Mouse (Mus musculus) retina, postnatal 1 day (tissue): Measurements from ENCODE around the gene Slc13a3.
A peak's percentile ranks its signal among the peaks of the same experiment; 100 is the strongest.

Experiments used
- DNase-seq: peaks from one replicate; pipeline ENCODE4 v3.0.0-alpha.2; 2012

The Slc13a3 gene

GRCm38 (mm10) chr2:165407700-165408301 lies 65.2 kb downstream of the Slc13a3 start:
- peak; percentile 49 for DNase-seq

GRCm38 (mm10) chr2:165405351-165405750 lies 67.7 kb downstream of the Slc13a3 start:
- no peak for DNase-seq

GRCm38 (mm10) chr2:165404951-165405350 lies 68.1 kb downstream of the Slc13a3 start:
- DNase-seq = no peak

GRCm38 (mm10) chr2:165398164-165398785 lies 74.8 kb downstream of the Slc13a3 start:
- DNase-seq = no peak

GRCm38 (mm10) chr2:165397502-165398163 lies 75.4 kb downstream of the Slc13a3 start:
- peak; percentile 33 for DNase-seq

GRCm38 (mm10) chr2:165396831-165397501 lies 76.1 kb downstream of the Slc13a3 start:
- DNase-seq = peak; percentile 65

GRCm38 (mm10) chr2:165392156-165392555 lies 80.9 kb downstream of the Slc13a3 start:
- DNase-seq = no peak

GRCm38 (mm10) chr2:165391561-165391960 lies 81.5 kb downstream of the Slc13a3 start:
- peak; percentile 78 for DNase-seq

- no peak for DNase-seq
These were observed 83.6 kb downstream of the Slc13a3 start for GRCm38 (mm10) chr2:165389299-165389952.

GRCm38 (mm10) chr2:165387844-165388495 lies 85.1 kb downstream of the Slc13a3 start, which contains the start of gene Zfp334:
TSS of gene Zfp334 (minus strand) at chr2:165388259.
- DNase-seq = peak; percentile 97

GRCm38 (mm10) chr2:165387370-165387769 lies 85.7 kb downstream of the Slc13a3 start:
- DNase-seq = peak; percentile 34

GRCm38 (mm10) chr2:165380050-165380449 lies 93.0 kb downstream of the Slc13a3 start:
- DNase-seq = no peak

- no peak for DNase-seq
These were observed 97.0 kb downstream of the Slc13a3 start for GRCm38 (mm10) chr2:165376001-165376400.

- DNase-seq = no peak
These were observed 97.6 kb downstream of the Slc13a3 start for GRCm38 (mm10) chr2:165375478-165375877.

GRCm38 (mm10) chr2:165371066-165371465 lies 102.0 kb downstream of the Slc13a3 start:
- DNase-seq = peak; percentile 75

- no peak for DNase-seq
These were observed 102.7 kb downstream of the Slc13a3 start for GRCm38 (mm10) chr2:165370348-165370747.

- peak; percentile 85 for DNase-seq
These were observed 104.5 kb downstream of the Slc13a3 start, which contains the start of gene Zfp663 for GRCm38 (mm10) chr2:165368496-165368895. TSS of gene Zfp663 (minus strand) at chr2:165368729.

GRCm38 (mm10) chr2:165367868-165368439 lies 105.1 kb downstream of the Slc13a3 start:
- peak; percentile 50 for DNase-seq

GRCm38 (mm10) chr2:165367047-165367520 lies 105.9 kb downstream of the Slc13a3 start:
- DNase-seq = peak; percentile 63

- peak; percentile 79 for DNase-seq
These were observed 108.5 kb downstream of the Slc13a3 start for GRCm38 (mm10) chr2:165364334-165365091.

- DNase-seq = no peak
These were observed 109.7 kb downstream of the Slc13a3 start for GRCm38 (mm10) chr2:165363282-165363681.
